Mouse (Mus musculus) heart, embryonic 16.5 days (tissue): Measurements from ENCODE around the gene Cdhr4. TPM values are rescaled to one million over a fixed set of nuclear protein-coding genes. Genes with fewer than 3 reads are reported as not detected.
A peak's percentile ranks its signal among the peaks of the same experiment; 100 is the strongest.

Experiments used
- ATAC-seq: fragments of 200-750 bp; cut with Nextera tagmentation; replicated peaks from 2 replicates; pipeline ENCODE4 v1.8.0; 2017; ENCODE audit warnings: moderate number of reproducible peaks; ENCODE audit not compliant: insufficient read depth, low FRiP score; ENCODE audit errors: extremely low read depth
- H3K27ac ChIP-seq: fragments of 300-500 bp; sonication (generic); 2 replicates; pipeline ENCODE4 v1.5.1; 2014; ENCODE audit warnings: mild to moderate bottlenecking, low read length, control low read depth, moderate library complexity
- H3K27me3 ChIP-seq: fragments of 300-500 bp; sonication (generic); 2 replicates; pipeline ENCODE4 v1.6.1; 2014; ENCODE audit warnings: low read length, mixed read lengths; ENCODE audit not compliant: control insufficient read depth, insufficient read depth
- H3K36me3 ChIP-seq: fragments of 300-500 bp; sonication (generic); 2 replicates; pipeline ENCODE4 v1.6.1; 2014; ENCODE audit not compliant: control insufficient read depth, insufficient read depth
- H3K4me1 ChIP-seq: fragments of 300-500 bp; sonication (generic); 2 replicates; pipeline ENCODE4 v1.6.1; 2014; ENCODE audit warnings: low read length, mixed read lengths; ENCODE audit not compliant: control insufficient read depth, insufficient read depth
- H3K4me2 ChIP-seq: fragments of 300-500 bp; sonication (generic); 2 replicates; pipeline ENCODE4 v1.6.1; 2014; ENCODE audit warnings: low read depth, mild to moderate bottlenecking, control low read depth, low read length
- H3K4me3 ChIP-seq: fragments of 300-500 bp; sonication (generic); 2 replicates; pipeline ENCODE4 v1.5.1; 2014; ENCODE audit warnings: mild to moderate bottlenecking, control low read depth, low read length
- H3K9ac ChIP-seq: fragments of 300-500 bp; sonication (generic); 2 replicates; pipeline ENCODE4 v1.6.1; 2014; ENCODE audit warnings: low read length, control low read depth
- H3K9me3 ChIP-seq: fragments of 300-500 bp; sonication (generic); replicated peaks from 2 replicates; pipeline ENCODE4 v1.6.1; 2016; ENCODE audit warnings: low read length; ENCODE audit not compliant: control insufficient read depth
- WGBS: fragments of 180-500 bp; shearing (Covaris S2); extraction: QIAGEN DNeasy Blood & Tissue Kit; methylation state at CpG from one replicate; pipeline ENCODE4 v1.1.7; 2014; 5-methylcytosine and 5-hydroxymethylcytosine counted together
- polyA plus RNA-seq: library from polyadenylated mRNA; unstranded; fragments of >200 nt; fragmentation: Nextera tagmentation; extraction: Ambion mirVana; gene quantifications from 2 replicates; pipeline ENCODE4 v1.2.1, GENCODE M21; 2015

Gene Cdhr4
- polyA plus RNA-seq, 1 experiment from 2014 or later = 4.6 TPM

GRCm38 (mm10) chr9:107983421-107983890, 8.8 kb upstream of the Cdhr4 start:
- Histone ChIP-seq H3K27me3 (no peaks in the 10 kb centered on the region), H3K4me1 (peaks cover 49% of the 10 kb centered on the region), H3K27ac (peak overlapping the region; percentile 99), H3K4me3 (peak overlapping the region; percentile 83), H3K9ac (peak overlapping the region; percentile 81), H3K36me3 (peaks cover 5% of the 10 kb centered on the region; the same call in 1 of the 2 replicates), H3K9me3 (no peaks in the 10 kb centered on the region), H3K4me2 (peak overlapping the region; percentile 88)
- peak; percentile 53 for ATAC-seq
- 5% methylated on average over 4 of the region's 4 CpGs for WGBS

GRCm38 (mm10) chr9:107984052-107984753, 8.1 kb upstream of the Cdhr4 start:
- no peak for ATAC-seq
- no peaks in the 10 kb centered on the region for H3K9me3 ChIP-seq
- 45% methylated on average over 19 of the region's 19 CpGs for WGBS
- peak overlapping the region; percentile 83 for H3K4me3 ChIP-seq
- peak overlapping the region; percentile 81 for H3K9ac ChIP-seq
- peak overlapping the region; percentile 99 for H3K27ac ChIP-seq
- H3K4me1 ChIP-seq = peaks cover 49% of the 10 kb centered on the region
- H3K36me3 ChIP-seq = peaks cover 4% of the 10 kb centered on the region; the same call in 1 of the 2 replicates
- H3K4me2 ChIP-seq = peak overlapping the region; percentile 88
- H3K27me3 ChIP-seq = no peaks in the 10 kb centered on the region

GRCm38 (mm10) chr9:107984754-107985055, 7.6 kb upstream of the Cdhr4 start:
- Histone ChIP-seq H3K9ac (peak overlapping the region; percentile 81), H3K9me3 (no peaks in the 10 kb centered on the region), H3K4me3 (peak overlapping the region; percentile 83), H3K36me3 (peaks cover 2% of the 10 kb centered on the region; the same call in 1 of the 2 replicates), H3K27ac (peak overlapping the region; percentile 99), H3K27me3 (no peaks in the 10 kb centered on the region), H3K4me2 (peak overlapping the region; percentile 88), H3K4me1 (peaks cover 49% of the 10 kb centered on the region)
- no peak for ATAC-seq
- 38% methylated on average over 9 of the region's 9 CpGs for WGBS

GRCm38 (mm10) chr9:107985131-107986119, 6.9 kb upstream of the Cdhr4 start, which contains the start of gene Inka1:
Gene Inka1 (minus strand): TSS chr9:107985879.
- Histone ChIP-seq H3K4me1 (peaks cover 49% of the 10 kb centered on the region), H3K36me3 (no peaks in the 10 kb centered on the region), H3K9ac (peak within 1 kb of the TSS; percentile 81), H3K27me3 (no peaks in the 10 kb centered on the region), H3K4me2 (peak within 1 kb of the TSS; percentile 88), H3K4me3 (peak within 1 kb of the TSS; percentile 83), H3K27ac (peak within 1 kb of the TSS; percentile 99), H3K9me3 (no peaks in the 10 kb centered on the region)
- ATAC-seq = peak; percentile 63
- WGBS = under 1% methylated on average over 52 of the region's 58 CpGs

- ATAC-seq = 0 out of 2 replicates have a peak, but pooled peaks have one; percentile 11
- H3K4me1 ChIP-seq = peaks cover 40% of the 10 kb centered on the region
These were observed 5.9 kb upstream of the Cdhr4 start for GRCm38 (mm10) chr9:107986376-107986775.

GRCm38 (mm10) chr9:107987950-107988349, 4.3 kb upstream of the Cdhr4 start:
- H3K4me1 ChIP-seq = peaks cover 25% of the 10 kb centered on the region
- WGBS = 65% methylated on average over 3 of the region's 3 CpGs
- no peaks in the 10 kb centered on the region for H3K27me3 ChIP-seq
- H3K4me2 ChIP-seq = no peak overlapping the region
- no peak overlapping the region for H3K4me3 ChIP-seq
- ATAC-seq = no peak
- no peaks in the 10 kb centered on the region for H3K36me3 ChIP-seq
- no peak overlapping the region for H3K27ac ChIP-seq
- H3K9ac ChIP-seq = no peak overlapping the region
- no peaks in the 10 kb centered on the region for H3K9me3 ChIP-seq

More at GRCm38 (mm10) chr9:107986376-107986775, 5.9 kb upstream of the Cdhr4 start:
- no peaks in the 10 kb centered on the region for H3K27me3 ChIP-seq
- H3K9me3 ChIP-seq = no peaks in the 10 kb centered on the region
- H3K27ac ChIP-seq = peak overlapping the region; percentile 99
- peak overlapping the region; percentile 81 for H3K9ac ChIP-seq
- H3K36me3 ChIP-seq = no peaks in the 10 kb centered on the region
- H3K4me2 ChIP-seq = peak overlapping the region; percentile 88
- WGBS = 1% methylated on average over 18 of the region's 18 CpGs
- peak overlapping the region; percentile 83 for H3K4me3 ChIP-seq

GRCm38 (mm10) chr9:107993013-107993412, 716 bp downstream of the Cdhr4 start:
- ATAC-seq = 0 out of 2 replicates have a peak, but pooled peaks have one; percentile 8
- Histone ChIP-seq H3K9ac (no peak overlapping the region), H3K9me3 (no peaks in the 10 kb centered on the region), H3K4me2 (no peak overlapping the region), H3K4me3 (no peak overlapping the region), H3K27ac (no peak overlapping the region), H3K4me1 (no peaks in the 10 kb centered on the region; the same call in 1 of the 2 replicates), H3K27me3 (no peaks in the 10 kb centered on the region), H3K36me3 (no peaks in the 10 kb centered on the region)
- WGBS = 85% methylated on average over 11 of the region's 11 CpGs

- H3K9ac ChIP-seq = no peak overlapping the region
- H3K4me1 ChIP-seq = no peaks in the 10 kb centered on the region; the same call in 1 of the 2 replicates
- H3K27ac ChIP-seq = peak overlapping the region; percentile 18
- no peak for ATAC-seq
- H3K27me3 ChIP-seq = no peaks in the 10 kb centered on the region
- 24% methylated on average over 2 of the region's 2 CpGs for WGBS
- no peaks in the 10 kb centered on the region for H3K9me3 ChIP-seq
- H3K4me2 ChIP-seq = no peak overlapping the region
- no peak overlapping the region for H3K4me3 ChIP-seq
- H3K36me3 ChIP-seq = no peaks in the 10 kb centered on the region
These were observed 2.2 kb downstream of the Cdhr4 start for GRCm38 (mm10) chr9:107994464-107994863.
